Mouse (Mus musculus): Measurements from ENCODE around the gene Alpk1. TPM values are rescaled to one million over a fixed set of nuclear protein-coding genes. Genes with fewer than 3 reads are reported as not detected.

The Alpk1 gene
- 0.68 and 0.71 TPM in 2 replicates for polyA plus RNA-seq (2015; fragmentation: Nextera tagmentation; extraction: Ambion mirVana)

DNA sequence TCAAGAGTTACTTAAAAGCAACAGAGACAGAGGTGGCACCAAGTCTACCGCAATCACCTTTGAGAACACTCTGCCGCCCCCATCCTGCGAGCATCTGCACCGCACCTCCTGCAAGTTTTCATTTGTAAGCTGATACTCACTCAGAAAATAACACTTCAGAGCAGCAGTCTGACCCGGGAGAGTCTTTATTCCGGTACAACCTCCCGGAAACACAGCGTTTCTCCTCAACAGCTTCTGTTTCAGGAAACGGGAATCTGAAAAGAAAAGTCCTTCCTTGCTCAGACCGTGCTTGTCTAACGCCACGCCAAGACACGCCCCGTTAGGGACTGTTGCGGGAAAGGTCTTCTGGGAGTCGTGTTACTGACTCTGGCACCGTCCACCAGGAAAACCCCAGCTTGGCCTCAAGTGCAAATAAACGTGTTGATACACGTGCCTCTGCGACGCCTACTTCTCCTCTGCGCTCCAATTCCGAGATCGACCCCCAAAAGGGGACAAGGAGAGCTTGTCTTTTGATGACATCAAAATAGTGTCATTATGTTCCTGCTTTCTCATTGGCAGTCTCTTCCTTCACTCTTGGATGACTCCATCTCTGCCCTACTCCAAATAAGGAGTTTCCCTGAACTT, at the start of gene Alpk1:
Alpk1 (minus strand) TSS at position 507 of the 624 bp plus-strand sequence.
- H3K36me3 ChIP-seq, result no peaks in the 10 kb centered on the region
- no peak within 1 kb of the TSS for H3K9ac ChIP-seq
- H3K9me3 ChIP-seq, result no peaks in the 10 kb centered on the region
- H3K4me3 ChIP-seq, result peak within 1 kb of the TSS; percentile 35
- WGBS, result under 1% methylated on average over 24 of the region's 24 CpGs
- peaks cover 6% of the 10 kb centered on the region for H3K4me1 ChIP-seq (replicated peaks)
- 0 out of 2 replicates have a peak, but pooled peaks have one; percentile 42 for ATAC-seq (ENCODE audit: low FRiP score, low read depth)
- peak within 1 kb of the TSS; percentile 60 for H3K4me2 ChIP-seq
- no peak within 1 kb of the TSS for H3K27ac ChIP-seq (replicated peaks)
- H3K27me3 ChIP-seq, result no peaks in the 10 kb centered on the region

- no peak overlapping the region for H3K4me2 ChIP-seq
- no peaks in the 10 kb centered on the region for H3K9me3 ChIP-seq
- no peaks in the 10 kb centered on the region for H3K27me3 ChIP-seq
- peaks cover 3% of the 10 kb centered on the region; the same call in 1 of the 2 replicates for H3K36me3 ChIP-seq
- peaks cover 12% of the 10 kb centered on the region; the same call in 1 of the 2 replicates for H3K4me1 ChIP-seq (replicated peaks)
- ATAC-seq (ENCODE audit: low FRiP score, low read depth), result peak; percentile 28; the same call in 1 of the 2 replicates
- H3K9ac ChIP-seq, result no peak overlapping the region
- no peak overlapping the region for H3K27ac ChIP-seq (replicated peaks)
- H3K4me3 ChIP-seq, result no peak overlapping the region
- WGBS, result 38% methylated on average over 7 of the region's 7 CpGs
Observed at GRCm38 (mm10) chr3:127827123-127827522, 46.8 kb upstream of the Alpk1 start.

- 84% methylated on average over 7 of the region's 7 CpGs for WGBS
Observed at GRCm38 (mm10) chr3:127826503-127826902, 46.2 kb upstream of the Alpk1 start.

DNA sequence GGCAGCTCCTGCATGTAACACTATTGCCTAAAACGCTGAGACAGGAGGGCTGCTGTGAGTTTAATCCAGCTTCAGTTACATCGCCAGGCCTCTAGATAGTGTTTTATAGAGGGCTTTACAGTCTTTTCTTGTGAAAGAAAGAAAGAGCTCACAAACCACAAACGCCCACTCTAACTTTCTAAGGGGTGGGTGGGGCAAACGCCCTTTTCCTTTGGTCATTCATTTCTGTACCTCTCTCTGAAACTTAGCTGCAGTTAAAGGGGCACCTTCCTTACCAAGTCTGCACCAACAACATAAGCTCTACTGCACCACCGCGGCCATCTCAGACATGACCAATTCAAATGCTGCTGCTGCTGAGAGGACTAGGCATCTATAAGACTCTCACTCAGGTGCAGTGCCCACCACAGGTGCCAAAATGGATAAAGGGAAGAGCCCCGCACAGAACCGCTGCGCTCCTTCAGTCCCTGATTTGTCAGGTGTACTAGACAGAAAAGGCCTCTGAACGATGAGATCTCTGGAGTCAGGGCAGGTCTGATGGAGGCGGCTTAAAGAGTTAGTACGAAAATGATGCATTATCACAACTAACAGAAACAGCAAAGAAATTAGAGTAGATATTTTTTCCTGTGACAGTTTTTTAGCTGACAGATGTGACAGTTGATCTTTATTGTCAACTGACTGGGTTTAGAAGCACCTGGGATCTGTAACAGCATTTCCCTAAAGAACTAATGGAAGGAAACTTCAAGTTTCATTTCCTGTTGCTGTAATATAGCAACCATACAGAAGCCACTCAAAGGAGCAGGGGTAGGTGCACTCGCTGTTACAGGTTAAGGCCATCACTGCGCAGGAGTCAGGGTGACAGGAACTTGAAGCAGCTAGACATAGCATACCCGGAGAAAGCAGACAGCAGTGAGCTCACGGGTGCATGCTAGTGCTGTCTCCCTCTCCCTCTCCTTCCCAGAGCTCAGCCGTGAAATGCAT, 43.8 kb upstream of the Alpk1 start:
- peaks cover 12% of the 10 kb centered on the region; the same call in 1 of the 2 replicates for H3K4me1 ChIP-seq (replicated peaks)

More at GRCm38 (mm10) chr3:127826503-127826902, 46.2 kb upstream of the Alpk1 start:
- Histone ChIP-seq H3K4me2 (no peak overlapping the region), H3K27ac (replicated peaks) (no peak overlapping the region), H3K4me1 (replicated peaks) (peaks cover 12% of the 10 kb centered on the region; the same call in 1 of the 2 replicates), H3K27me3 (no peaks in the 10 kb centered on the region), H3K36me3 (peaks cover 7% of the 10 kb centered on the region; the same call in 1 of the 2 replicates), H3K9me3 (no peaks in the 10 kb centered on the region), H3K9ac (no peak overlapping the region), H3K4me3 (no peak overlapping the region)
- no peak; the same call in 1 of the 2 replicates for ATAC-seq (ENCODE audit: low FRiP score, low read depth)

DNA sequence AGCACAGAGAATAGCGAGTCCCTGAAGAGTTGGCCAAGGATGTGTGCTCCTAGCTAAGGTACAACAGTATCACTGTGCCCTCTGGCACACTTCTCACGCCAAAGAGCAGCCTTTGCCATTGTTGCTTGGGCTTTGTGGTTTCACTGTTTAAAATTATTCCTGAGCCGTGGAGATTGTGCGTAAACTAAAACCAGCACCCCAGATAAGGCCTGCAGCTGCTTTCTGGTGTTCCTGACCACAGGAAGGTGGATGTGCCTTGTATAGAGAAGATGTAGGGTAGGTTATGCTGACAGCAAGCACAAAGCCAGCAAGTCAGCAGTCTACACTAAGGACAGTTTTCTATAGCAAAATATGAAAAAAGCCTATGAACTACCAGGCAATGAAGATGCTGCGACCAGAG, 40.9 kb upstream of the Alpk1 start:
- no peak overlapping the region for H3K27ac ChIP-seq (replicated peaks)
- 89% methylated on average over 5 of the region's 5 CpGs for WGBS
- no peaks in the 10 kb centered on the region for H3K27me3 ChIP-seq
- no peaks in the 10 kb centered on the region for H3K9me3 ChIP-seq
- no peak for ATAC-seq (ENCODE audit: low FRiP score, low read depth)
- peaks cover 24% of the 10 kb centered on the region for H3K36me3 ChIP-seq
- no peak overlapping the region for H3K4me3 ChIP-seq
- no peak overlapping the region for H3K9ac ChIP-seq
- H3K4me1 ChIP-seq (replicated peaks), result peaks cover under 1% of the 10 kb centered on the region; the same call in 1 of the 2 replicates
- no peak overlapping the region for H3K4me2 ChIP-seq

More for the DNA sequence above, 43.8 kb upstream of the Alpk1 start:
- Histone ChIP-seq H3K4me2 (no peak overlapping the region), H3K36me3 (peaks cover 16% of the 10 kb centered on the region), H3K9me3 (no peaks in the 10 kb centered on the region), H3K27ac (replicated peaks) (no peak overlapping the region), H3K9ac (no peak overlapping the region), H3K4me3 (no peak overlapping the region), H3K27me3 (no peaks in the 10 kb centered on the region)
- 85% methylated on average over 17 of the region's 17 CpGs for WGBS
- 0 out of 2 replicates have a peak, but pooled peaks have one; percentile 54 for ATAC-seq (ENCODE audit: low FRiP score, low read depth)

DNA sequence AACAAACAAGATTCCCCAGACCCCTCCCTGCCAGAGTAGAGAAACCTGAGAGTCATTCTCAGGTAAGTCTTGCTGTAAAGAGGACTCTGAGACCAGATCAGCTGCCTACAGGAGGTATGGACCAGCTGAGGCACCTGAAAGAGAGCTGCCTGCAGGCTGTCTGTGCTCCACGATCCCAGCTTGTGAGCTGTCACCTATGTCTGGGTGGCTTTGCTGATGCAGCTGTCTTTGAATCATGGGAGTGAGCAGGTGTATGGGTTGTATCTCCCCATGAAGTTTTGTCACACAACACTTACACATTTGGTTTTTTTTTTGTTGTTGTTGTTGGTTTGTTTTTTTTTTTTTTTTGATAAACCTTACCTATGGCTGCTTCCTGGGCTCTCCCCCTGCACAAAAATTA, 40.1 kb upstream of the Alpk1 start:
- no peak overlapping the region for H3K9ac ChIP-seq
- no peak for ATAC-seq (ENCODE audit: low FRiP score, low read depth)

DNA sequence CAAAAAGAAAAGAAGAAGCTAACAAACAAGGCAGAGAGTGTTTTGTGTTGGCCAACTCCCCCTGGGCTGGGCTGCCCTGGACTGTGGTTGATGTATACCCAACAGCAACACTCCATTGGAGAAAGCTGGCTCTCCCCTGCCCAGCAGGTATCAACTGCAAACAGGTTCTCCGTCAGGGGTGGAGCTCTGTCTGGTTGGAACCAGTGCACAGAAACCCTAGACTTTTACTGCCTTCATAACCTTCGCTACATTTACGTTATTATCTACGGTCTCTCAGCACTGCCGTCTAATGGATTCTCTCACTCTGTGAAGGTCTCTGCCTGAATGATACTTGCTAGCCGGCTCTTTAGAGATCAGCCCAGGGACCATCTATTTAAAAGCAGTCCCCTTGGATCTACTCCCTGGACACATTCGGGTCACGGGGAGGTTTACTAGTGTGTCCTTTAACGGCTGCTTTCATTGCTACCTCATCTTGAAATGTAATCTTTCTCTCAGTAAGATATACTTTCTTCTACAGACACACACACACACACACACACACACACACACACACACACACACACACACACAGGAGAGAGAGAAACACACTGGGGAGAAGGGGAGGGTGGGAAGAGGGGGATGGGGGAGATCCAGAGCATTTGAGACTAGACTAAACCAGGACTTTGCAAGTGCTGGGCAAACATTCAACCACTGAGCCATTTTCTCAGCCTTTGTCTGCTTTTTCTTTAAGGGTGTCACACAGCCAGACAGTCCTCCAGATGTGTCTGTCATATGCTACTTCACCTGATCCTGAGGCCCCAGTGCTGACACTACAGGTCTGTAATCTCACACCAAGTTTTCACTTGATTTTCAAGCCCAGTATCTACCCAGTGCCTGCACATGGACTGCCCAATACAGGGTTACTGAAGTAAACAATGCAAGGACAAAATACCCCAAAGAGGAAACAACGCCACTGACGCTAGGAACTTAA, 38.7 kb upstream of the Alpk1 start:
- H3K4me1 ChIP-seq (replicated peaks), result no peaks in the 10 kb centered on the region
- WGBS, result 83% methylated on average over 11 of the region's 11 CpGs

More for the DNA sequence above, 40.1 kb upstream of the Alpk1 start:
- Histone ChIP-seq H3K27me3 (no peaks in the 10 kb centered on the region), H3K4me2 (no peak overlapping the region), H3K4me1 (replicated peaks) (no peaks in the 10 kb centered on the region), H3K27ac (replicated peaks) (no peak overlapping the region), H3K36me3 (peaks cover 29% of the 10 kb centered on the region), H3K9me3 (no peaks in the 10 kb centered on the region), H3K4me3 (no peak overlapping the region)
- 88% methylated on average over 1 of the region's 1 CpGs for WGBS

DNA sequence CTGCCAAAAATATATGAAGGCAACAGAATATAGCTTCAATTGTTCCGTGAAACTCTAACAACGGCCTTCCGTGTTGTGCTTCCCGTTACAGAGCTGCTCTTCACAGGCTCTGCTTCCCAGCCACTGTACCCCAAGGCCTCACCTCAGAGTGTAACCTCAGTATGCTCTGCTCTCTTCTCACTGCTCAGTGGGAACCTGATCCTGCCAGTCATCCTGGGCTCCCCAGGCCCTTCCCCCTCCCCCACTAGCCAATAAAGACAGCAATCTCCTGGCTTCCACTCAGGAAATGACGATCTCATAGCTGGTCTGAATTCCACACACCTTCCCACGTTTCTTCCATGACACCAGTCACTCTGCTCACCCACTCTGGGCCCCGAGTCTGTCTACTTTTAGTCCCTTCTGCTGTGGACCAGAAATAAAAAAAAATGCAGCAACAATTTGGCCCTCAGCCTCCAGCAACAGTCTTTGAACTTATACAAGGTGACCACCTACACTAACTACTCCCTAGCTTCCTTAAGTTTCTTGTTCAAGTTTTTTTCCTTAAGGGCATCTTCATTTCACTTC, 36.9 kb upstream of the Alpk1 start:
- Histone ChIP-seq H3K36me3 (peaks cover 38% of the 10 kb centered on the region), H3K9ac (no peak overlapping the region), H3K4me1 (replicated peaks) (no peaks in the 10 kb centered on the region), H3K4me2 (no peak overlapping the region), H3K9me3 (no peaks in the 10 kb centered on the region), H3K4me3 (no peak overlapping the region), H3K27ac (replicated peaks) (no peak overlapping the region), H3K27me3 (no peaks in the 10 kb centered on the region)
- 78% methylated on average over 7 of the region's 7 CpGs for WGBS
- ATAC-seq (ENCODE audit: low FRiP score, low read depth), result no peak

More for the DNA sequence above, 38.7 kb upstream of the Alpk1 start:
- Histone ChIP-seq H3K4me3 (no peak overlapping the region), H3K27me3 (no peaks in the 10 kb centered on the region), H3K9me3 (no peaks in the 10 kb centered on the region), H3K9ac (no peak overlapping the region), H3K36me3 (peaks cover 29% of the 10 kb centered on the region), H3K27ac (replicated peaks) (no peak overlapping the region), H3K4me2 (no peak overlapping the region)
- ATAC-seq (ENCODE audit: low FRiP score, low read depth), result no peak

DNA sequence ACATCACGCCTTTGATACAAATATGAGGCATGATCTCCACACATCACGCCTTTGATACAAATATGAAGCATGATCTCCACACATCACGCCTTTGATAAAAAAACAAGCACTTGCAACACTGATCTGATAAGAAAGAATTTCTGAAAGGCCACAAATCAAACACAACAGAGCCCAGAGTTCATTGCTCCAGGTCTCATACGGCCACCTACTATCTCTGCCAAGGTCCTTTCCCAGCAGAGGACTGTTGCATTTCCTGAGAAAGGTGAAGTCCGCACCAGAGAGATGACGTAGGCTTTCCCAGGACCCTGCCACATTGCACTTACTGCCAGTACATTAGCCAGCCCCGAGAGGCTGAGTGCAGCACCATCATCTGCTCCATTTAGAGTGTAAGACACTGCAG, 28.8 kb upstream of the Alpk1 start:
- Histone ChIP-seq H3K4me2 (no peak overlapping the region), H3K4me3 (no peak overlapping the region), H3K9me3 (no peaks in the 10 kb centered on the region), H3K36me3 (peaks cover 59% of the 10 kb centered on the region), H3K27me3 (no peaks in the 10 kb centered on the region), H3K4me1 (replicated peaks) (no peaks in the 10 kb centered on the region), H3K9ac (no peak overlapping the region), H3K27ac (replicated peaks) (no peak overlapping the region)
- 91% methylated on average over 7 of the region's 7 CpGs for WGBS
- no peak for ATAC-seq (ENCODE audit: low FRiP score, low read depth)

- no peak overlapping the region for H3K4me3 ChIP-seq
- H3K9ac ChIP-seq, result no peak overlapping the region
- no peak overlapping the region for H3K27ac ChIP-seq (replicated peaks)
- no peak for ATAC-seq (ENCODE audit: low FRiP score, low read depth)
- no peaks in the 10 kb centered on the region for H3K9me3 ChIP-seq
- H3K4me2 ChIP-seq, result no peak overlapping the region
- no peaks in the 10 kb centered on the region for H3K4me1 ChIP-seq (replicated peaks)
- no peaks in the 10 kb centered on the region for H3K27me3 ChIP-seq
- peaks cover 54% of the 10 kb centered on the region for H3K36me3 ChIP-seq
- 16% methylated on average over 5 of the region's 5 CpGs for WGBS
Observed at GRCm38 (mm10) chr3:127807846-127808245, 27.5 kb upstream of the Alpk1 start.

- 95% methylated on average over 6 of the region's 6 CpGs for WGBS
- no peaks in the 10 kb centered on the region for H3K9me3 ChIP-seq
- ATAC-seq (ENCODE audit: low FRiP score, low read depth), result 0 out of 2 replicates have a peak, but pooled peaks have one; percentile 45
Observed at GRCm38 (mm10) chr3:127805991-127806390, 25.7 kb upstream of the Alpk1 start.

More at GRCm38 (mm10) chr3:127805991-127806390, 25.7 kb upstream of the Alpk1 start:
- Histone ChIP-seq H3K27ac (replicated peaks) (no peak overlapping the region), H3K36me3 (peaks cover 39% of the 10 kb centered on the region), H3K27me3 (no peaks in the 10 kb centered on the region), H3K4me3 (no peak overlapping the region), H3K4me1 (replicated peaks) (no peaks in the 10 kb centered on the region), H3K9ac (no peak overlapping the region), H3K4me2 (no peak overlapping the region)
